Mouse (Mus musculus) ES-E14 (cell line): Measurements from ENCODE around the gene Mapk7. TPM values are rescaled to one million over a fixed set of nuclear protein-coding genes. Genes with fewer than 3 reads are reported as not detected.
A peak's percentile ranks its signal among the peaks of the same experiment; 100 is the strongest.

Experiments used
- DNase-seq: peaks from one replicate; pipeline ENCODE4 v3.0.0-alpha.2; 2013; ENCODE audit warnings: low read depth, low spot score
- H3K27ac ChIP-seq: 2 replicates; pipeline ENCODE4 v1.5.1; 2012; ENCODE audit warnings: low read depth, mild to moderate bottlenecking, low read length, moderate library complexity, mixed read lengths; ENCODE audit not compliant: poor library complexity, insufficient read depth, severe bottlenecking
- H3K36me3 ChIP-seq: 2 replicates; pipeline ENCODE4 v1.6.1; 2012; ENCODE audit warnings: mild to moderate bottlenecking, low read length, moderate library complexity, mixed read lengths; ENCODE audit not compliant: control insufficient read depth, poor library complexity, insufficient read depth, severe bottlenecking
- H3K4me1 ChIP-seq, 2 experiments: fragments of 150-350 bp in 1 of 2; sonication (generic) in 1 of 2; 2 replicates each; pipeline ENCODE4 v1.6.1; 2012; ENCODE audit warnings: low read length in 2 of 2, mild to moderate bottlenecking in 1 of 2, mixed read lengths in 1 of 2; ENCODE audit not compliant: control insufficient read depth in 2 of 2, insufficient read depth in 2 of 2, poor library complexity in 1 of 2
- H3K4me3 ChIP-seq, 2 experiments: fragments of 150-350 bp in 1 of 2; sonication (generic) in 1 of 2; 2 replicates each; pipeline ENCODE4 v1.5.1; 2012; ENCODE audit warnings: low read length in 2 of 2, low read depth in 1 of 2, mild to moderate bottlenecking in 1 of 2, mixed read lengths in 1 of 2; ENCODE audit not compliant: insufficient read depth in 1 of 2, poor library complexity in 1 of 2, severe bottlenecking in 1 of 2
- H3K9ac ChIP-seq: 2 replicates; pipeline ENCODE4 v1.6.1; 2012; ENCODE audit warnings: low read depth, mild to moderate bottlenecking, low read length, mixed read lengths; ENCODE audit not compliant: poor library complexity, insufficient read depth, severe bottlenecking
- H3K9me3 ChIP-seq: fragments of 150-350 bp; sonication (generic); 2 replicates; pipeline ENCODE4 v1.6.1; 2012; ENCODE audit warnings: low read depth, mild to moderate bottlenecking, low read length; ENCODE audit not compliant: control insufficient read depth, insufficient read depth
- CHD2 ChIP-seq: IDR thresholded peaks from 2 replicates; pipeline ENCODE4 v1.6.1; 2014; ENCODE audit warnings: mild to moderate bottlenecking, low read depth, low read length, inconsistent platforms
- HCFC1 ChIP-seq: IDR thresholded peaks from 2 replicates; pipeline ENCODE4 v1.6.1; 2012; ENCODE audit warnings: low read length, inconsistent platforms, borderline replicate concordance; ENCODE audit not compliant: insufficient read depth
- MAFK ChIP-seq: IDR thresholded peaks from 2 replicates; pipeline ENCODE4 v1.6.1; 2014; ENCODE audit warnings: mild to moderate bottlenecking, low read depth, low read length, inconsistent platforms; ENCODE audit not compliant: insufficient read depth
- ZC3H11A ChIP-seq: IDR thresholded peaks from 2 replicates; pipeline ENCODE4 v1.6.1; 2012; ENCODE audit warnings: low read depth, mild to moderate bottlenecking, inconsistent platforms, low read length, borderline replicate concordance
- ZNF384 ChIP-seq: IDR thresholded peaks from 2 replicates; pipeline ENCODE4 v1.6.1; 2012; ENCODE audit warnings: low read depth, low read length, inconsistent platforms
- in situ Hi-C, 2 experiments: fragments of 600-800 bp; cut with MboI; formaldehyde crosslinking; loops; one replicate each; pipeline ENCODE4 v1.15.1; 2025; ENCODE audit warnings: low sequenced_read_pairs in 2 of 2, inconsistent platforms in 1 of 2; ENCODE audit not compliant: unreplicated experiment in 2 of 2
- total RNA-seq: library from RNA; depleted of rRNA; stranded (reverse); fragments of 300-350 nt; gene quantifications from 2 replicates; pipeline ENCODE4 v1.2.3, GENCODE M21; 2012

Gene Mapk7
- total RNA-seq, 1 experiment, result 25.3 TPM

- H3K27ac ChIP-seq, result no peak overlapping the region
- peaks cover 4 to 27% of the 10 kb centered on the region in 2 experiments; a peak in 3 of 4 replicates for H3K4me1 ChIP-seq
- H3K9me3 ChIP-seq, result no peaks in the 10 kb centered on the region
- DNase-seq, result no peak
- H3K4me3 ChIP-seq, result no peak overlapping the region
- TF ChIP-seq ZNF384 (no peak), MAFK (no peak), CHD2 (no peak), ZC3H11A (no peak), HCFC1 (no peak)
- H3K9ac ChIP-seq, result no peak overlapping the region
- H3K36me3 ChIP-seq, result peaks cover 7% of the 10 kb centered on the region; the same call in 1 of the 2 replicates
- in situ Hi-C loops, result no loop called here
Measured at GRCm38 (mm10) chr11:61483226-61483845, 10.9 kb downstream of the Mapk7 start.

DNA sequence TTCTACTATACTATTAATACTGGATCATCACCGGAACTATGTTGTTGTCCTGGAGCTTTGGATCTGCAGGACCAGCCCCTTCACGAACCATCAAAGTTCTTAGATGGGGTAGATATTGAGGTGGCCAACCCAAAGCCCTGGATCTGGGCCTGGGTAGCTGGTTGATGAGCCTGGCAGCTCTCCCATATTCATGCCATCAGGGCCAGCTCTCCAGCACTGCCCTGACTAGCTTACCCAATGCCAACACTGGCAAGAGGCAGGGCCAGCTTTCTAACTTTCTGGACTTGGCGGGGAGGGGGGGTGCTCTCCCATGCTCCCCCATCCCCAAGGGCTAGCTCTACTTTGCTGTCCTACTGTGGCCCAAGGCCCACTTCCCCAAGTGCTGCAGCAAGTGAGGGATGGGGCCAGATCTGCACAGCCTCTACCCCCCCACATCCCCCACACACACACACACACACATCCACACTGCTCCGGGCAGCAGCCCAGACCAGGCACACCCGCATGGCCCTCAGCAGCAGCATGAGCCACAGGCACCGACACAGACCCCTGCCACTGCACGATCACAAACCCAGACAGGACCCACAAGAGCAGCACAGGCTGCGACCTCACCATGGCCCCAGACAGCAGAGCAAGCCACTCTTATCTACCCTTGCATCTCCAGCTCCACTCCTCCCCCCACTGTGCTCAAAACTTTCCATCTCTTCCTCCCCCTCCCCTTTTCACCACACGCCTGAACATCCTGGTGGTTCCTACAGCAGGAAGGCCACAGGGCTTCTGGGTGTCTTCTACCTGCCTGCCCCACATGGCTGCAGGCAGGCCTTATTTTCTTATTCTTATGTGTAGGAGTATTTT, 12.7 kb downstream of the Mapk7 start:
- H3K27ac ChIP-seq, result no peak overlapping the region

GRCm38 (mm10) chr11:61478788-61479187, 15.4 kb downstream of the Mapk7 start:
- H3K4me1 ChIP-seq, result peaks cover 0 to 5% of the 10 kb centered on the region in 2 experiments; a peak in 2 of 4 replicates
- no peak overlapping the region for H3K27ac ChIP-seq
- no peak overlapping the region for H3K4me3 ChIP-seq
- in situ Hi-C loops, result no loop called here
- TF ChIP-seq CHD2 (no peak), HCFC1 (no peak), ZNF384 (no peak), MAFK (no peak), ZC3H11A (no peak)
- no peak for DNase-seq
- no peaks in the 10 kb centered on the region for H3K36me3 ChIP-seq
- no peaks in the 10 kb centered on the region for H3K9me3 ChIP-seq
- H3K9ac ChIP-seq, result no peak overlapping the region

More for the DNA sequence above, 12.7 kb downstream of the Mapk7 start:
- TF ChIP-seq MAFK, result no peak
- TF ChIP-seq CHD2, result no peak
- TF ChIP-seq HCFC1, result no peak
- no peak for TF ChIP-seq ZC3H11A
- no peak for TF ChIP-seq ZNF384
- no peaks in the 10 kb centered on the region for H3K9me3 ChIP-seq
- H3K4me1 ChIP-seq, result peaks cover 4 to 23% of the 10 kb centered on the region in 2 experiments; a peak in 3 of 4 replicates
- no peak for DNase-seq
- H3K4me3 ChIP-seq, result no peak overlapping the region
- H3K9ac ChIP-seq, result no peak overlapping the region
- in situ Hi-C loops, result no loop called here
- no peaks in the 10 kb centered on the region for H3K36me3 ChIP-seq

DNA sequence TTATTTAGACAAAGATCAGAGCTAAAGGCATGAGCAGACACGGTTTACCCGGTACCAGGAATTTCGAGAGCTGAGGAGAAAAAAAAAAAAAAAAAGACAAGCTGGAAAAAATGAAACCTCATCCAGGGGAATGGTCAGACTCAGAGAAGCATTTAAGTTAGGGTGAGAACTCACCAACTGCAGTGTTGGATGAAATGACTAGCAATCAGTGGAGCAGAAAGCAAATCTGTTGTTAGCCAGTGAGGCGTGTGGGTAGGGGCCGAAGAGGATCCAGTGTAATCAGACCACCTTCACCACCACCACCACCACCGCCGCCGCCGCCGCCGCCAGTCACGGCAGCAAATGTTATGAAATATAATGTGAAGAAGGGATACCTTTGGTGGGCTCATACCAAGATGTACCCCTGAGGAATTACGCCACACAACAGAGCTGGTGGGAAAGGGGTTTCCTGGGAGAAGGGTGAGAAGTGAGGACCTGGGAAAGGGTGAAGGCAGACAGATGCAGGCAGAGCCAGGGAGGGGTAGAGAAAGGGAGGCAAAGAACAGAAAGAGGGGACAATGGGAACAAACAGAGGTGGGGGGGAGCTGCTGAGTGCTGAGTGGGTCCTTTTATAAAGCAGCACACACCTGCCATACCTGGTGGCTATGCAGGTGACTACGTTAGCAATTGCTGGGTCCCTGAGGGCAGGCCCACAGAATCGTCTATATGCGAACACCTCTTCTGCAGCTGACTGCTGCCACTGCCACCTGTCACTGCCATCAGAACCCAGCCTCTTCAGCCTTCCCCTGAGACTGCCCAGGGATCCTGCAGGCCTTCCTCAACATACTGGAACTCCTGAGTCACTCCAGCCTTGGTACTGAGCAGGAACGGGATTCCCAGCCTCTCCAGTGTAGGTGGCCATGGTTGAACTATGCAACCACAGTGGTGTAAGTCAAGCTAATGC, 16.4 kb downstream of the Mapk7 start:
- in situ Hi-C loops, result no loop called here
- TF ChIP-seq ZC3H11A, result no peak
- TF ChIP-seq ZNF384, result 0 out of 2 replicates have a peak, but pooled peaks have one; percentile 27
- no peaks in the 10 kb centered on the region for H3K36me3 ChIP-seq
- DNase-seq, result no peak
- no peaks in the 10 kb centered on the region for H3K9me3 ChIP-seq
- H3K27ac ChIP-seq, result no peak overlapping the region
- H3K4me1 ChIP-seq, result peaks cover 0 to 5% of the 10 kb centered on the region in 2 experiments; a peak in 2 of 4 replicates
- no peak overlapping the region for H3K9ac ChIP-seq
- peak overlapping the region; percentile 19 to 36; a peak in 3 of 4 replicates for H3K4me3 ChIP-seq
